Mouse (Mus musculus) G1E (cell line): ENCODE measurements around the gene Tigd4. TPM values are rescaled to one million over a fixed set of nuclear protein-coding genes. Genes with fewer than 3 reads are reported as not detected.
"Not testable (repeated sequence)": the region's sequence is repeated elsewhere in the genome, so short reads cannot be mapped to it uniquely, and the experiment has no call there.

ENCODE experiments used
- ATAC-seq: 2 replicates; pipeline ENCODE4 v1.8.0; 2016; ENCODE audit warnings: mild to moderate bottlenecking; ENCODE audit not compliant: insufficient number of reproducible peaks, poor library complexity, low FRiP score, severe bottlenecking; ENCODE audit errors: extremely low read depth
- DNase-seq: peaks from one replicate; pipeline ENCODE4 v3.0.0; 2012; ENCODE audit warnings: low spot score
- H3K27me3 ChIP-seq: 2 replicates; pipeline ENCODE4 v1.6.1; 2012; ENCODE audit warnings: mild to moderate bottlenecking, low read length, inconsistent platforms; ENCODE audit not compliant: insufficient read depth
- H3K36me3 ChIP-seq: replicated peaks from 2 replicates; pipeline ENCODE3; 2012; ENCODE audit warnings: mild to moderate bottlenecking, inconsistent platforms
- H3K4me1 ChIP-seq: 2 replicates; pipeline ENCODE4 v1.6.1; 2012; ENCODE audit warnings: low read depth, low read length, inconsistent platforms, mixed read lengths; ENCODE audit not compliant: insufficient read depth
- H3K4me3 ChIP-seq: 2 replicates; pipeline ENCODE4 v1.5.1; 2012; ENCODE audit warnings: low read depth, mild to moderate bottlenecking, inconsistent platforms, low read length, moderate library complexity, mixed read lengths
- H3K9me3 ChIP-seq: replicated peaks from 2 replicates; pipeline ENCODE4 v1.6.1; 2012; ENCODE audit warnings: inconsistent platforms
- CTCF ChIP-seq: IDR thresholded peaks from 2 replicates; pipeline ENCODE4 v1.5.1; 2012; ENCODE audit warnings: low read depth, low read length, inconsistent platforms, mixed read lengths
- GATA1 ChIP-seq: IDR thresholded peaks from 2 replicates; pipeline ENCODE4 v1.6.1; 2012; ENCODE audit warnings: borderline replicate concordance, low read length, inconsistent platforms, mixed read lengths
- GATA2 ChIP-seq: IDR thresholded peaks from 2 replicates; pipeline ENCODE4 v1.6.1; 2012; ENCODE audit warnings: low read depth, low read length, inconsistent platforms, borderline replicate concordance
- POLR2AphosphoS5 ChIP-seq: IDR thresholded peaks from 2 replicates; pipeline ENCODE4 v1.6.1; 2012; ENCODE audit warnings: low read depth, low read length, inconsistent platforms; ENCODE audit not compliant: insufficient replicate concordance
- TAL1 ChIP-seq: conservative IDR thresholded peaks from 2 replicates; pipeline ENCODE4 v1.6.1; 2012; ENCODE audit warnings: low read depth, low read length, inconsistent platforms, mixed read lengths
- polyA plus RNA-seq: library from polyadenylated mRNA; stranded (reverse); fragments of >175 nt; gene quantifications from 2 replicates; pipeline ENCODE4 v1.2.3, GENCODE M21; 2012
- total RNA-seq, 2 experiments: library from RNA; stranded (forward) in 1 of 2; stranded (reverse) in 1 of 2; fragments of 200-1000 nt in 1 of 2; fragments of >200 nt in 1 of 2; fragmentation: Nextera tagmentation in 1 of 2; gene quantifications; 2 replicates each; pipeline ENCODE4 v1.2.3; 2014 to 2017

The Tigd4 gene
- total RNA-seq (2014; fragmentation: Nextera tagmentation) (0.49 TPM in 1 of 2 replicates, not detected in the other), total RNA-seq (2017) (0.05 TPM in 1 of 2 replicates, not detected in the other), polyA plus RNA-seq (not detected in 2 replicates)

DNA sequence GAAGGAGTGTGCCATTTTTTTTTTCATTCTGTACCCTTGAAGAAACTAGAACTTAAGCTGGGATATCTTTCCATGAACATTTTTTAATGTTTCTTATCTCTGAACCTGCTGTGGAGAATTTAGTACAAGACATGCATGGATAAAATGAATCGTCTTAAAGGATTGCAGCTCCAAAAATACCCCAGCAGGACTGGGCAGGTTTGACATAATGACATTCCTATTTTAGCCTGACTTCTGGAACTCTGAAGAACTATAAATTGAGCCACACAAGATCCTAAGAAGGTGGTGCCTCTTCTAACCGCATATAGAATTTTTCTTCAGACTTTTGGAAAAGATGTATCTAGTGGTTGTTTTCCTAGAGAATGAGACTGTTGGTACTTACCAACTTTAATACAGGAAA is at the start of gene Tigd4:
Gene Tigd4 (plus strand): TSS at position 301 of the 400 bp plus-strand sequence.
- ATAC-seq (no peak), DNase-seq (no peak)
- Histone ChIP-seq H3K4me1 (peaks cover 15% of the 10 kb centered on the region), H3K36me3 (no peaks in the 10 kb centered on the region), H3K4me3 (no peak within 1 kb of the TSS), H3K9me3 (no peaks in the 10 kb centered on the region), H3K27me3 (peaks cover 34% of the 10 kb centered on the region)
- TF ChIP-seq GATA1 (no peak), TAL1 (no peak), POLR2AphosphoS5 (no peak), GATA2 (no peak), CTCF (no peak)

DNA sequence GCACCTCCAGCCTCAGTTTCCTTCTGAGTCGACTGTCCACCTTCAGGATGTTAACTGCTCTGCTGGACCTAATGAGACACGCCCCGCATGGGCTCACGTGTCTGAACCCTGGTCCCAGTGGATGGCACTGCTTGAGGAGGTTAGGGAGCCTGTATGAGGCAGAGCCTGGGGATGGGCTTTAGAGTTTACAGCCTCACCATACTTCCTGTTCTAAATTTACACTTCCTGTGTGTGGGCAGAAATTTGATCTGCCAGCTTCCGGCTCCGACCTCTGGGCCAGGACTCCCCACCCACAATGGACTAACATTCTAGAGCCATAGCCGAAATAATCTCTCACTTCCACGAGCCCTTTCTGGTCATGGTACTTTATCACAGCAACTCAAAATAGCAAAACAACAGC is 46.2 kb upstream of the Tigd4 start:
- Histone ChIP-seq H3K36me3 (peaks cover 5% of the 10 kb centered on the region), H3K27me3 (no peaks in the 10 kb centered on the region), H3K9me3 (no peaks in the 10 kb centered on the region), H3K4me3 (no peak overlapping the region), H3K4me1 (peaks cover 5% of the 10 kb centered on the region; the same call in 1 of the 2 replicates)
- TF ChIP-seq CTCF (no peak), POLR2AphosphoS5 (no peak), GATA1 (no peak), TAL1 (no peak), GATA2 (no peak)
- DNase-seq: no peak
- ATAC-seq: no peak

DNA sequence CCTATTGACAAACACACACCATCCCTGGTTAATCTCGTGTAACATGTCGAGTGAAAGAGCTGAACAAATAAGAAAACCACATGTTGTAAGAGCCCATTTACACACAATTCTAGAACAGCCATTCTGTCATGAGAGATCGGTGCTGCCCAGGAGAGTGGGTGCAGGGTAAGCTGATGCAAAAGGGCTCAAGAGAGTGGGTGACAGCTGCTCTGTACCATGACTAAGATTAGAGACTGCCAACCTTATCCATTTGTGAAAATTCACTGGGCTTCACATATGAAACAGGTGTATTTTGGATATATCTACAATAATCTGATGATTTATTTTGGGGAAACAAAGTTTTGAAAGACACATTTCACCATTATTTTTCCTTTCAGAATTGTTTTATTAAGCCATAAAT is 37.6 kb upstream of the Tigd4 start:
- H3K27me3 ChIP-seq: no peaks in the 10 kb centered on the region
- DNase-seq (no peak), ATAC-seq (no peak)
- no peaks in the 10 kb centered on the region for H3K4me1 ChIP-seq
- no peak for TF ChIP-seq POLR2AphosphoS5
- TF ChIP-seq TAL1: no peak
- TF ChIP-seq GATA1: no peak
- no peak for TF ChIP-seq GATA2
- TF ChIP-seq CTCF: no peak
- H3K9me3 ChIP-seq: no peaks in the 10 kb centered on the region
- H3K4me3 ChIP-seq: no peak overlapping the region
- peaks cover 5% of the 10 kb centered on the region for H3K36me3 ChIP-seq

DNA sequence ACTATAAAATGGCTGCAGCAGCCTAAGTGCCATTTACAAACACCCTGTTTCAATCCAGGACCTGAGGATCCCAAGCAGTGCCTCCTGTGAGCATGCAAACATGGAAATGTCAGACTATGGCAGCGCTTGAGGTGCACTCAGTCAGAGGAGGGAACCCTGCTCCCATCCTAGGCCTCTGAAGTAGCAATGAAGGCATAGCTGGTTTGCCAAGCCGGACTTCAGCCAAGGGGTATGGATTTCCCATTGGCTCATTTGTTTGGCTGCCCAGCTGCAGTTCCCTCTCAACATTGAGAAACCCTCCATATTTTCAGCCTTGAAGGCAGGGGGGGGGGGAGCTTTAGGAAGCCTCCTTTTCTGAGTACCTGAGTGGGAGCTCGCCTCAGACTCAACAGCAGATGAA is 35.1 kb upstream of the Tigd4 start:
- no peak for DNase-seq

DNA sequence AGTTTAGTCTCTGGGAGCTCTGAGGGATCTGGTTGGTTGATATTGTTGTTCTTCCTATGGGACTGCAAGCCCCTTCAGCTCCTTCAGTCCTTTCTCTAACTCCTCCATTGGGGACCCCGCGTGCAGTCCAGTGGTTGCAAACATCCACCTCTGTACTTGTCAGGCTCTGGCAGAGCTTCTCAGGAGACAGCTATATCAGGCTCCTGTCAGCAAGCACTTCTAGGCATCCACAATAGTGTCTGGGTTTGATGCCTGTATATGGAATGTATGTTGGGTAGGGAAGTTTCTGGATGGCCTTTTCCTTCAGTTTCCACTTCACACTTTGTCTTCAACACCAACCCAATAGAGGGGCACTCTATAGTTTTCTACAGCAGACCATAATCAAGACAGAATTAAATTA is 30.5 kb upstream of the Tigd4 start:
- not testable (repeated sequence) for H3K36me3 ChIP-seq, H3K27me3 ChIP-seq, H3K4me1 ChIP-seq, H3K4me3 ChIP-seq, DNase-seq, H3K9me3 ChIP-seq, ATAC-seq

More for the DNA sequence above, 35.1 kb upstream of the Tigd4 start:
- H3K4me1 ChIP-seq: 0 out of 2 replicates have a peak, but pooled peaks cover under 1% of the 10 kb centered on the region
- H3K36me3 ChIP-seq: peaks cover 5% of the 10 kb centered on the region
- H3K27me3 ChIP-seq: no peaks in the 10 kb centered on the region
- no peak for ATAC-seq
- no peaks in the 10 kb centered on the region for H3K9me3 ChIP-seq
- TF ChIP-seq GATA1 (no peak), CTCF (no peak), GATA2 (no peak), POLR2AphosphoS5 (no peak), TAL1 (no peak)
- no peak overlapping the region for H3K4me3 ChIP-seq

DNA sequence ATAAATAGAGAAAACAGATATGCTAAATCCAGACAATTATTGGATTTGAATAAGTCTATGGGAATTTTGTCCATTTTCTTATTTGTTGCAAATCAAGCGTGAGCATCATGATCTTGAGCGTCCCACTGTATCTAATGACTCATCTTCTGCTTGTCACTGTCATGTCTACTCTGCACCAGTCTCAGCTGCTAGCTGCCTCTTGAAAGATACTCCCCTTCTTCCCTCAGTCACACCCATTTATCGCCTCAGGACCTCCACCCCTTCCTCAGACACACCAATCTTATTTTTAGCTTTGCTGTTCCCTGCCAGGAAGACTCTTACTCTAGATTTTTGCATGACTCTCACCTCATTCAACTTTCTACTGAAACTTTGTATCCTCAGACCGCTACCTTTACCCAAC is 30.0 kb upstream of the Tigd4 start:
- Histone ChIP-seq H3K4me3 (no peak overlapping the region), H3K4me1 (peaks cover 3% of the 10 kb centered on the region; the same call in 1 of the 2 replicates), H3K36me3 (no peaks in the 10 kb centered on the region), H3K27me3 (no peaks in the 10 kb centered on the region), H3K9me3 (no peaks in the 10 kb centered on the region)
- DNase-seq (no peak), ATAC-seq (no peak)
- no peak for TF ChIP-seq GATA1
- TF ChIP-seq TAL1: no peak
- TF ChIP-seq CTCF: no peak
- no peak for TF ChIP-seq POLR2AphosphoS5
- no peak for TF ChIP-seq GATA2

DNA sequence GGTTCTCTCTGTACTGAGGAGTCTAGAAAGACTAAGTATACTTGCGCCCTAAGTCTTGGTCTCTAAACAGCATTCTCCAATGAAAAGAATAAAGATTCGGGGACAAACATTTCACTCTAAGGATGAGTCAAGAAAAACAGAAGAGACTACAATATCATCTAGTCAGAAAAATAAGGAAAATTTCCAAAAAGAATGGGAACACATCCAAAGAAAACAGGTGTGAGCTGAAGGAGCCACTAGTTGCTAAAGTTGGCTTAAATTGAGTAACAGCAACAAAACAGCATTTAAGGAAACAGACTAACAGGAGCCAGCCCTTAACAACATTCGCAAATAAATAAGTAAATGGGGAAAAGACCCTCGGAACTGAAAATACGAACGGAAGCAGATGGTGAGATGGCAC is 24.8 kb upstream of the Tigd4 start:
- TF ChIP-seq CTCF (no peak), POLR2AphosphoS5 (no peak), GATA1 (no peak), TAL1 (no peak), GATA2 (no peak)
- Histone ChIP-seq H3K36me3 (peaks cover 8% of the 10 kb centered on the region), H3K27me3 (no peaks in the 10 kb centered on the region), H3K9me3 (no peaks in the 10 kb centered on the region), H3K4me1 (peaks cover under 1% of the 10 kb centered on the region; the same call in 1 of the 2 replicates), H3K4me3 (no peak overlapping the region)
- no peak for DNase-seq
- ATAC-seq: no peak
